Mouse (Mus musculus): Measurements from ENCODE around the gene Hoxd8.

Hoxd8 gene

GRCm38 (mm10) chr2:74685059-74685603, 19.3 kb upstream of the Hoxd8 start:
- no peak for DNase-seq (ENCODE audit: low read depth, low spot score)

- peak; percentile 36 for DNase-seq (ENCODE audit: low read depth, low spot score)
Measured at GRCm38 (mm10) chr2:74686301-74686987, 18.0 kb upstream of the Hoxd8 start.

- no peak for DNase-seq (ENCODE audit: low read depth, low spot score)
Measured at GRCm38 (mm10) chr2:74686988-74687697, 17.3 kb upstream of the Hoxd8 start.

- no peak for DNase-seq (ENCODE audit: low read depth, low spot score)
Measured at GRCm38 (mm10) chr2:74687698-74688555, 16.5 kb upstream of the Hoxd8 start.

- DNase-seq (ENCODE audit: low read depth, low spot score): no peak
Measured at GRCm38 (mm10) chr2:74688795-74689573, 15.4 kb upstream of the Hoxd8 start.

GRCm38 (mm10) chr2:74689574-74690337, 14.7 kb upstream of the Hoxd8 start:
- DNase-seq (ENCODE audit: low read depth, low spot score): no peak

- no peak for DNase-seq (ENCODE audit: low read depth, low spot score)
Measured at GRCm38 (mm10) chr2:74690338-74690716, 14.1 kb upstream of the Hoxd8 start.

- DNase-seq (ENCODE audit: low read depth, low spot score): no peak
Measured at GRCm38 (mm10) chr2:74691022-74691951, 13.1 kb upstream of the Hoxd8 start, which contains the start of gene Hoxd10. Gene Hoxd10 (plus strand): TSS chr2:74691924.

GRCm38 (mm10) chr2:74691995-74692807, 12.2 kb upstream of the Hoxd8 start:
- DNase-seq (ENCODE audit: low read depth, low spot score): no peak

- DNase-seq (ENCODE audit: low read depth, low spot score): no peak
Measured at GRCm38 (mm10) chr2:74692808-74693431, 11.5 kb upstream of the Hoxd8 start.

GRCm38 (mm10) chr2:74693432-74693827, 11.0 kb upstream of the Hoxd8 start:
- DNase-seq (ENCODE audit: low read depth, low spot score): no peak

- no peak for DNase-seq (ENCODE audit: low read depth, low spot score)
Measured at GRCm38 (mm10) chr2:74694066-74694465, 10.3 kb upstream of the Hoxd8 start.

- no peak for DNase-seq (ENCODE audit: low read depth, low spot score)
Measured at GRCm38 (mm10) chr2:74695383-74695782, 9.0 kb upstream of the Hoxd8 start.

GRCm38 (mm10) chr2:74695813-74696430, 8.5 kb upstream of the Hoxd8 start:
- no peak for DNase-seq (ENCODE audit: low read depth, low spot score)

- DNase-seq (ENCODE audit: low read depth, low spot score): no peak
Measured at GRCm38 (mm10) chr2:74696442-74697335, 7.7 kb upstream of the Hoxd8 start.

- DNase-seq (ENCODE audit: low read depth, low spot score): no peak
Measured at GRCm38 (mm10) chr2:74697567-74698121, 6.8 kb upstream of the Hoxd8 start, which contains the start of gene Hoxd9. Gene Hoxd9 (plus strand): TSS chr2:74697727.

Measured in CD4-positive helper T cell, adult 2 months (primary cell).